Mouse (Mus musculus): ENCODE results near the gene Sema4b. TPM values are rescaled to one million over a fixed set of nuclear protein-coding genes. Genes with fewer than 3 reads are reported as not detected.

Sema4b gene
- total and polyA plus RNA-seq, 3 experiments: 10.9 to 17.3 TPM; not detected in 1

- no peak for TF ChIP-seq ZKSCAN1 (IDR thresholded peaks at IDR 0.05; ENCODE audit: low read depth, low read length)
Observed at GRCm38 (mm10) chr7:80192226-80193061, 5.8 kb downstream of the Sema4b start (continued).

- Histone ChIP-seq H3K79me2 (ENCODE audit: control insufficient read depth, insufficient read depth, low read length, poor library complexity) (peaks cover 10% of the 10 kb centered on the region), H3K27ac (ENCODE audit: control insufficient read depth, low read depth, low read length) (no peak overlapping the region), H3K9me3 (replicated peaks; ENCODE audit: insufficient read depth, low read length) (no peaks in the 10 kb centered on the region), H3K9ac (ENCODE audit: control insufficient read depth, low read depth, low read length, poor library complexity, severe bottlenecking) (no peak overlapping the region), H3K4me1 (ENCODE audit: control insufficient read depth in 1 of 2, insufficient read depth in 2 of 2, low read length in 2 of 2) (peaks cover 8 to 17% of the 10 kb centered on the region in 2 experiments), H3K4me3 (ENCODE audit: control insufficient read depth in 1 of 2, insufficient read depth in 1 of 2, low read depth in 2 of 2, low read length in 2 of 2) (no peak overlapping the region), H3K36me3 (ENCODE audit: control insufficient read depth in 1 of 2, insufficient read depth in 2 of 2, low read length in 2 of 2) (peaks cover 0 to 18% of the 10 kb centered on the region in 2 experiments; a peak in 2 of 4 replicates), H3K27me3 (ENCODE audit: control insufficient read depth in 1 of 2, insufficient read depth in 2 of 2, low read length in 2 of 2) (no peaks in the 10 kb centered on the region)
- DNase-seq (ENCODE audit: low read depth, low spot score): no peak
- TF ChIP-seq EP300 (IDR thresholded peaks at IDR 0.05; ENCODE audit: low read depth in 1 of 2, low read length in 2 of 2) (no peak), MXI1 (IDR thresholded peaks at IDR 0.05; ENCODE audit: low read depth, low read length) (no peak), MYC (IDR thresholded peaks at IDR 0.05; ENCODE audit: low read depth, low read length) (no peak), POLR2A (IDR thresholded peaks at IDR 0.05; ENCODE audit: control insufficient read depth in 1 of 2, insufficient read depth in 1 of 2, low read depth in 1 of 2, low read length in 2 of 2, poor library complexity in 1 of 2) (no peak)
Observed at GRCm38 (mm10) chr7:80193941-80194739, 7.5 kb downstream of the Sema4b start.

GRCm38 (mm10) chr7:80195146-80195545 is 8.5 kb downstream of the Sema4b start:
- Histone ChIP-seq H3K4me1 (ENCODE audit: control insufficient read depth in 1 of 2, insufficient read depth in 2 of 2, low read length in 2 of 2) (peaks cover 12 to 25% of the 10 kb centered on the region in 2 experiments), H3K4me3 (ENCODE audit: control insufficient read depth in 1 of 2, insufficient read depth in 1 of 2, low read depth in 2 of 2, low read length in 2 of 2) (no peak overlapping the region), H3K36me3 (ENCODE audit: control insufficient read depth in 1 of 2, insufficient read depth in 2 of 2, low read length in 2 of 2) (peaks cover 0 to 25% of the 10 kb centered on the region in 2 experiments; a peak in 2 of 4 replicates), H3K79me2 (ENCODE audit: control insufficient read depth, insufficient read depth, low read length, poor library complexity) (peaks cover 20% of the 10 kb centered on the region), H3K27ac (ENCODE audit: control insufficient read depth, low read depth, low read length) (no peak overlapping the region), H3K27me3 (ENCODE audit: control insufficient read depth in 1 of 2, insufficient read depth in 2 of 2, low read length in 2 of 2) (no peaks in the 10 kb centered on the region), H3K9ac (ENCODE audit: control insufficient read depth, low read depth, low read length, poor library complexity, severe bottlenecking) (no peak overlapping the region), H3K9me3 (replicated peaks; ENCODE audit: insufficient read depth, low read length) (no peaks in the 10 kb centered on the region)
- TF ChIP-seq SMC3 (IDR thresholded peaks at IDR 0.05; ENCODE audit: low read depth, low read length) (no peak), ETS1 (IDR thresholded peaks at IDR 0.05; ENCODE audit: low read depth, low read length) (no peak), TAL1 (IDR thresholded peaks at IDR 0.05; ENCODE audit: low read length) (no peak), POLR2AphosphoS2 (IDR thresholded peaks at IDR 0.05; ENCODE audit: low read length) (no peak), NRF1 (IDR thresholded peaks at IDR 0.05; ENCODE audit: insufficient read depth, low read depth, low read length, poor library complexity, severe bottlenecking) (no peak), ZKSCAN1 (IDR thresholded peaks at IDR 0.05; ENCODE audit: low read depth, low read length) (no peak), TBP (IDR thresholded peaks at IDR 0.05; ENCODE audit: low read depth, low read length) (no peak), NELFE (IDR thresholded peaks at IDR 0.05; ENCODE audit: low read depth, low read length) (no peak), BHLHE40 (IDR thresholded peaks at IDR 0.05; ENCODE audit: borderline replicate concordance, low read depth, low read length) (no peak), MAZ (IDR thresholded peaks at IDR 0.05; ENCODE audit: low read depth, low read length) (no peak), ELF1 (IDR thresholded peaks at IDR 0.05; ENCODE audit: low read depth, low read length) (no peak), MYB (IDR thresholded peaks at IDR 0.05; ENCODE audit: low read depth, low read length) (no peak), MYC (IDR thresholded peaks at IDR 0.05; ENCODE audit: low read depth, low read length) (no peak), ZC3H11A (IDR thresholded peaks at IDR 0.05; ENCODE audit: low read depth, low read length) (no peak), POLR2AphosphoS5 (IDR thresholded peaks at IDR 0.05; ENCODE audit: borderline replicate concordance, low read depth, low read length) (no peak), JUND (IDR thresholded peaks at IDR 0.05; ENCODE audit: low read depth, low read length) (no peak), UBTF (IDR thresholded peaks at IDR 0.05; ENCODE audit: borderline replicate concordance, insufficient read depth, low read depth, low read length) (no peak), USF1 (IDR thresholded peaks at IDR 0.05; ENCODE audit: low read depth, low read length) (no peak), RAD21 (IDR thresholded peaks at IDR 0.05; ENCODE audit: low read depth, low read length) (no peak)
- DNase-seq (ENCODE audit: low read depth, low spot score): no peak

Data from MEL (cell line).